ENCODE assay signal across 9 mouse cellular contexts in the genomic region with DNA sequence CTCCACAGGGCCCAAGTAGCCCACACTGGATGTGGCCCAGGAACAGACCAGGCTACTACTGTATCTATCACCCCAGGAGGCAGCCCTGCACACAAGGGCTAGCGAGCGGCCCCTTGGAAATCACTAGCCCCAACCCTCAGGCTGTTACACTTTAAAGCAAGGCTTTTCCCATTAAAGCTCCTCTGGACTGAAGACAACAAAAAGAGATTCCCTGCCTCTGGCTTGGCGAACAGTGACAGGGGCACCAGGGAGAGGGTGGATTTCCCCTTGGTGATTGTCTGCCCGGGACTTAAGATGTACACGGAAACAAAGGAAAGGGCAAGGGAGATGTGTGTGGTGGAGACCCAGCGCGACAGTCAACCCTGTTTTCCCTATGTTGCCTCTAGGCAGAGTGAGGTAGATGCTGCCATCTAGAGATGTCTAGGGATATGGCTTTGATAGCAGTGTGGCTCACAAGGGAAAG.
A peak's percentile ranks its signal among the peaks of the same experiment; 100 is the strongest.
DNase-seq lines count a peak whose midpoint lies in the region; ATAC-seq and TF ChIP-seq lines count a peak whose summit lies in the region.
"Had no signal": no experiment of that assay in that cellular context is flagged by ENCODE, and none has a peak within 500 bp of the region (broad histone marks: within the 10 kb centered on the region; RNA-seq: fewer than 3 reads in every experiment).

No protein-coding gene starts in this region.

- 8% methylated on average over 7 of the region's 7 CpGs for WGBS in forebrain, embryonic 10.5 days
- 27% methylated on average over 7 of the region's 7 CpGs for WGBS in intestine, postnatal 0 days
- WGBS in midbrain, embryonic 11.5 days, result 5% methylated on average over 7 of the region's 7 CpGs

- TF ChIP-seq POLR2A in CH12.LX (IDR thresholded peaks at IDR 0.05; ENCODE audit: low read depth, low read length), result no peak

- no peak for DNase-seq in cerebellum, adult 9-11 months
- peak; percentile 14 for DNase-seq in CH12.LX (ENCODE audit: extremely low read depth)
- DNase-seq in forebrain, embryonic 10.5 days (ENCODE audit: extremely low spot score, low spot score), result peak; percentile 44
- peak; percentile 95 for DNase-seq in midbrain, embryonic 11.5 days (ENCODE audit: low spot score, missing footprints)
- DNase-seq in adrenal gland, adult 18-20 months (ENCODE audit: low spot score in 2 of 2), result no peak

- in situ Hi-C loops in CH12.LX (cut with MboI; ENCODE audit: low pct_ligation_motif_present, low pct_unique_long_range_greater_than_20kb, low sequenced_read_pairs), result loop anchor here (25.0 kb wide), 2 partner anchors 308 to 458 kb away; no protein-coding TSS in a partner anchor

- no peak overlapping the region for H3K4me3 ChIP-seq in CH12.LX (replicated peaks in 1 of 3; ENCODE audit: low read depth in 2 of 3, low read length in 2 of 3, poor library complexity in 1 of 3)
- peak overlapping the region; percentile 33 for H3K4me3 ChIP-seq in forebrain, embryonic 10.5 days
- no peak overlapping the region for H3K4me3 ChIP-seq in intestine, postnatal 0 days (ENCODE audit: low read depth, low read length)
- H3K4me3 ChIP-seq in midbrain, embryonic 11.5 days (ENCODE audit: low read depth, low read length), result no peak overlapping the region; the same call in 1 of the 2 replicates
- H3K4me3 ChIP-seq: erythroblast, embryonic 14.5 days had no signal

- peak in 1 of 2 experiments; percentile 63; a peak in 2 of 4 replicates for TF ChIP-seq CTCF in CH12.LX (conservative IDR thresholded peaks at IDR 0.05 in 1 of 2, IDR thresholded peaks at IDR 0.05 in 1 of 2; ENCODE audit: low read depth in 2 of 2, low read length in 2 of 2)
- peak; percentile 74 for TF ChIP-seq CTCF in intestine, postnatal 0 days (IDR thresholded peaks at IDR 0.05; ENCODE audit: low read depth)

- H3K9me3 ChIP-seq in CH12.LX (replicated peaks; ENCODE audit: low read length), result no peaks in the 10 kb centered on the region
- no peaks in the 10 kb centered on the region for H3K9me3 ChIP-seq in forebrain, embryonic 10.5 days
- H3K9me3 ChIP-seq in intestine, postnatal 0 days (ENCODE audit: control insufficient read depth), result no peaks in the 10 kb centered on the region
- H3K9me3 ChIP-seq in midbrain, embryonic 11.5 days (ENCODE audit: control insufficient read depth, low read length), result no peaks in the 10 kb centered on the region

- peak; percentile 59 for TF ChIP-seq RAD21 in CH12.LX (IDR thresholded peaks at IDR 0.05; ENCODE audit: low read depth, low read length)

- ATAC-seq in cerebellum, adult (ENCODE audit: insufficient number of reproducible peaks, low FRiP score, low TSS enrichment), result peak; percentile 63; the same call in 1 of the 2 replicates
- no peak for ATAC-seq in intestine, postnatal 0 days
- ATAC-seq in midbrain, embryonic 11.5 days (ENCODE audit: low FRiP score), result peak; percentile 87
- no peak for ATAC-seq in inflammation-experienced regulatory T-cells, adult 6 months

- H3K4me2 ChIP-seq in CH12.LX (ENCODE audit: insufficient read depth, low read depth, poor library complexity, severe bottlenecking), result peak overlapping the region; percentile 30; the same call in 1 of the 2 replicates
- H3K4me2 ChIP-seq in intestine, postnatal 0 days (replicated peaks; ENCODE audit: low read depth), result no peak overlapping the region
- peak overlapping the region; percentile 19; the same call in 1 of the 2 replicates for H3K4me2 ChIP-seq in midbrain, embryonic 11.5 days

- H3K27me3 ChIP-seq in CH12.LX (replicated peaks), result peaks cover 1% of the 10 kb centered on the region
- H3K27me3 ChIP-seq in forebrain, embryonic 10.5 days (ENCODE audit: poor library complexity, severe bottlenecking), result no peaks in the 10 kb centered on the region
- no peaks in the 10 kb centered on the region for H3K27me3 ChIP-seq in intestine, postnatal 0 days (replicated peaks; ENCODE audit: control insufficient read depth, insufficient read depth, low read length)
- H3K27me3 ChIP-seq in midbrain, embryonic 11.5 days (ENCODE audit: control insufficient read depth, insufficient read depth, low read length), result no peaks in the 10 kb centered on the region

- no peak overlapping the region for H3K9ac ChIP-seq in CH12.LX (ENCODE audit: insufficient read depth, low read depth)
- H3K9ac ChIP-seq in intestine, postnatal 0 days (ENCODE audit: low read depth, low read length), result no peak overlapping the region
- H3K9ac ChIP-seq in midbrain, embryonic 11.5 days (ENCODE audit: low read length), result peak overlapping the region; percentile 13; the same call in 1 of the 2 replicates

- dilution Hi-C loops in CH12.LX (cut with MboI; ENCODE audit: extremely low pct_ligation_motif_present, extremely low pct_unique_long_range_greater_than_20kb, low sequenced_read_pairs), result no loop called here

- H3K27ac ChIP-seq in CH12.LX (ENCODE audit: insufficient read depth, low read depth), result no peak overlapping the region
- peak overlapping the region; percentile 76 for H3K27ac ChIP-seq in forebrain, embryonic 10.5 days
- no peak overlapping the region for H3K27ac ChIP-seq in intestine, postnatal 0 days (ENCODE audit: low read depth, low read length)
- H3K27ac ChIP-seq in midbrain, embryonic 11.5 days (ENCODE audit: low read depth, low read length), result no peak overlapping the region

- TF ChIP-seq EP300 in CH12.LX (IDR thresholded peaks at IDR 0.05; ENCODE audit: low read length), result no peak

- H3K36me3 ChIP-seq in CH12.LX (replicated peaks in 1 of 2; ENCODE audit: control insufficient read depth in 1 of 2, insufficient read depth in 1 of 2, low read length in 1 of 2), result no peaks in the 10 kb centered on the region
- no peaks in the 10 kb centered on the region for H3K36me3 ChIP-seq in forebrain, embryonic 10.5 days (replicated peaks)
- H3K36me3 ChIP-seq in intestine, postnatal 0 days (ENCODE audit: control insufficient read depth, insufficient read depth), result no peaks in the 10 kb centered on the region
- no peaks in the 10 kb centered on the region for H3K36me3 ChIP-seq in midbrain, embryonic 11.5 days (ENCODE audit: control insufficient read depth, insufficient read depth, low read length)

- H3K79me2 ChIP-seq in CH12.LX (replicated peaks; ENCODE audit: control insufficient read depth, extremely low read depth, insufficient read depth, poor library complexity, severe bottlenecking), result no peaks in the 10 kb centered on the region

- peaks cover 0 to 2% of the 10 kb centered on the region in 2 experiments; a peak in 1 of 4 replicates for H3K4me1 ChIP-seq in CH12.LX (ENCODE audit: control insufficient read depth in 1 of 2, insufficient read depth in 2 of 2)
- peaks cover 15% of the 10 kb centered on the region for H3K4me1 ChIP-seq in forebrain, embryonic 10.5 days
- H3K4me1 ChIP-seq in intestine, postnatal 0 days (replicated peaks; ENCODE audit: control insufficient read depth, insufficient read depth, low read length), result no peaks in the 10 kb centered on the region
- no peaks in the 10 kb centered on the region for H3K4me1 ChIP-seq in midbrain, embryonic 11.5 days (ENCODE audit: control insufficient read depth, insufficient read depth, low read length)

TF ChIP-seq in CH12.LX, 34 proteins besides CTCF, POLR2A, EP300 and RAD21:
- TF ChIP-seq ZKSCAN1 (IDR thresholded peaks at IDR 0.05; ENCODE audit: borderline replicate concordance, low read depth, low read length) (no peak), PAX5 (IDR thresholded peaks at IDR 0.05; ENCODE audit: low read length) (no peak), SMC3 (IDR thresholded peaks at IDR 0.05; ENCODE audit: low read depth, low read length) (peak; percentile 22)

Comparison
In these comparisons a context has a peak if more than half of its experiments do, and no peak if none do; other contexts are left out.
1. ATAC-seq: peak in cerebellum, adult (single experiment) and midbrain, embryonic 11.5 days (single experiment); none in intestine, postnatal 0 days (single experiment) and inflammation-experienced regulatory T-cells, adult 6 months (single experiment).
2. DNase-seq: peak in CH12.LX (single experiment), forebrain, embryonic 10.5 days (single experiment) and midbrain, embryonic 11.5 days (single experiment); none in cerebellum, adult 9-11 months (single experiment) and adrenal gland, adult 18-20 months (0 of 2).